ENCODE assay signal across 8 mouse cellular contexts in the genomic region with DNA sequence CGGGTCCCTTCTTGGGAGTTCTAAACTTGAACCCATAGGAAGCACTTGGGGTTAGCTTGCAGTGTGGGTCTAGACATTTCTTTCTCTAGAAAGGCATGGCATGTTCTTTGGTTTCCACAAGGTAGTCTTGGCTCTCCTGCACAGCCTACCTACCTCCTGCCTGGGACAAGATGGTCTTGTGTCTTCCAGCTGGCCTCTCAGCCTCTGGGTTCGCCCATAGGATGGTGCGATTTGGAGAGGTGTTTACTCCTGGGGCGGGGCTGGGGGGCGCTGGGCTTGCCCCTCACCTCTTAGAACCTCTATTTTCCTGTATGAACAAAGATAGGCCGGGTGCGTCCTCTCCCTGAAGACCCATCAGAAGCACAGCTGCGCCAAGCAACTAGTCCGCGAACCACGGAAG. TPM values are rescaled to one million over a fixed set of nuclear protein-coding genes. Genes with fewer than 3 reads are reported as not detected.
A peak's percentile ranks its signal among the peaks of the same experiment; 100 is the strongest.
DNase-seq lines count a peak whose midpoint lies in the region; ATAC-seq lines count a peak whose summit lies in the region.
"Had no signal": no experiment of that assay in that cellular context is flagged by ENCODE, and none has a peak within 500 bp of the region (broad histone marks: within the 10 kb centered on the region; RNA-seq: fewer than 3 reads in every experiment).

No protein-coding gene starts in this region.

- no peaks in the 10 kb centered on the region for H3K9me3 ChIP-seq in lung, embryonic 15.5 days
- H3K9me3 ChIP-seq in forebrain, embryonic 13.5 days (replicated peaks): no peaks in the 10 kb centered on the region
- no peaks in the 10 kb centered on the region for H3K9me3 ChIP-seq in limb, embryonic 13.5 days
- H3K9me3 ChIP-seq in stomach, embryonic 15.5 days: no peaks in the 10 kb centered on the region

- H3K27ac ChIP-seq in lung, embryonic 15.5 days: no peak overlapping the region
- no peak overlapping the region for H3K27ac ChIP-seq in forebrain, embryonic 13.5 days
- no peak overlapping the region for H3K27ac ChIP-seq in limb, embryonic 13.5 days
- H3K27ac ChIP-seq in stomach, embryonic 15.5 days: no peak overlapping the region

- WGBS in lung, embryonic 15.5 days: 12% methylated on average over 11 of the region's 11 CpGs
- 18% methylated on average over 11 of the region's 11 CpGs for WGBS in forebrain, embryonic 13.5 days
- WGBS in limb, embryonic 13.5 days: 15% methylated on average over 11 of the region's 11 CpGs
- WGBS in stomach, embryonic 15.5 days: 15% methylated on average over 11 of the region's 11 CpGs

- no peak for ATAC-seq in lung, embryonic 15.5 days (ENCODE audit: borderline replicate concordance, extremely low read depth, low FRiP score, low TSS enrichment)
- peak; percentile 8; the same call in 1 of the 2 replicates for ATAC-seq in forebrain, embryonic 13.5 days
- no peak for ATAC-seq in limb, embryonic 13.5 days (ENCODE audit: low FRiP score, low read depth)
- no peak for ATAC-seq in stomach, embryonic 15.5 days (ENCODE audit: insufficient read depth, low FRiP score, low read depth)

- peak overlapping the region; percentile 50 for H3K4me3 ChIP-seq in lung, embryonic 15.5 days
- H3K4me3 ChIP-seq in forebrain, embryonic 13.5 days: peak overlapping the region; percentile 40
- H3K4me3 ChIP-seq in limb, embryonic 13.5 days: peak overlapping the region; percentile 47
- H3K4me3 ChIP-seq in stomach, embryonic 15.5 days (replicated peaks): peak overlapping the region; percentile 53

- H3K9ac ChIP-seq in lung, embryonic 15.5 days: peak overlapping the region; percentile 42
- H3K9ac ChIP-seq in forebrain, embryonic 13.5 days: peak overlapping the region; percentile 47
- H3K9ac ChIP-seq in limb, embryonic 13.5 days: peak overlapping the region; percentile 53
- peak overlapping the region; percentile 29 for H3K9ac ChIP-seq in stomach, embryonic 15.5 days

- H3K36me3 ChIP-seq in lung, embryonic 15.5 days: no peaks in the 10 kb centered on the region
- H3K36me3 ChIP-seq in forebrain, embryonic 13.5 days (ENCODE audit: poor library complexity, severe bottlenecking): no peaks in the 10 kb centered on the region
- no peaks in the 10 kb centered on the region for H3K36me3 ChIP-seq in limb, embryonic 13.5 days
- no peaks in the 10 kb centered on the region for H3K36me3 ChIP-seq in stomach, embryonic 15.5 days

- H3K4me2 ChIP-seq in lung, embryonic 15.5 days: peak overlapping the region; percentile 74
- H3K4me2 ChIP-seq in forebrain, embryonic 13.5 days: peak overlapping the region; percentile 63
- H3K4me2 ChIP-seq in limb, embryonic 13.5 days (replicated peaks): peak overlapping the region; percentile 70
- H3K4me2 ChIP-seq in stomach, embryonic 15.5 days: peak overlapping the region; percentile 78

- no peak for DNase-seq in lung, postnatal 25 days (ENCODE audit: low spot score)
- DNase-seq in adrenal gland, postnatal 4 days (ENCODE audit: low spot score in 2 of 2): no peak
- no peak for DNase-seq in urinary bladder, postnatal 10 days (ENCODE audit: low spot score)

- no peaks in the 10 kb centered on the region for H3K27me3 ChIP-seq in lung, embryonic 15.5 days
- peaks cover 8% of the 10 kb centered on the region; the same call in 1 of the 2 replicates for H3K27me3 ChIP-seq in forebrain, embryonic 13.5 days
- H3K27me3 ChIP-seq in limb, embryonic 13.5 days: peaks cover 23% of the 10 kb centered on the region
- no peaks in the 10 kb centered on the region for H3K27me3 ChIP-seq in stomach, embryonic 15.5 days (replicated peaks)

- H3K4me1 ChIP-seq in lung, embryonic 15.5 days: peaks cover 8% of the 10 kb centered on the region; the same call in 1 of the 2 replicates
- H3K4me1 ChIP-seq in forebrain, embryonic 13.5 days: peaks cover 9% of the 10 kb centered on the region
- H3K4me1 ChIP-seq in limb, embryonic 13.5 days: 0 out of 2 replicates have a peak, but pooled peaks cover 11% of the 10 kb centered on the region
- H3K4me1 ChIP-seq in stomach, embryonic 15.5 days: peaks cover 10% of the 10 kb centered on the region; the same call in 1 of the 2 replicates

RNA-seq across cellular contexts. Expression of a gene that starts 38.8 kb away (rescaled TPM):
- polyA plus RNA-seq in lung, embryonic 15.5 days (2015; fragmentation: Nextera tagmentation; extraction: Ambion mirVana): 75.5 and 79.7 TPM in 2 replicates
- polyA plus RNA-seq in forebrain, embryonic 13.5 days (2015; fragmentation: Nextera tagmentation; extraction: Ambion mirVana): 66.3 and 68.5 TPM in 2 replicates
- polyA plus RNA-seq in limb, embryonic 13.5 days (2015; fragmentation: Nextera tagmentation; extraction: Ambion mirVana): 93.2 and 98.0 TPM in 2 replicates
- 62.2 and 65.4 TPM in 2 replicates for polyA plus RNA-seq in stomach, embryonic 15.5 days (2015; fragmentation: Nextera tagmentation; extraction: Ambion mirVana)
- total RNA-seq in adrenal gland, postnatal 4 days (2021): 10 to 100 TPM; 54.5 to 59.6 TPM

RNA-seq across cellular contexts. Expression of a gene that starts 57.4 kb away (rescaled TPM):
- not detected in 2 replicates for polyA plus RNA-seq in lung, embryonic 15.5 days (2015; fragmentation: Nextera tagmentation; extraction: Ambion mirVana)
- polyA plus RNA-seq in forebrain, embryonic 13.5 days (2015; fragmentation: Nextera tagmentation; extraction: Ambion mirVana): not detected in 2 replicates
- polyA plus RNA-seq in limb, embryonic 13.5 days (2015; fragmentation: Nextera tagmentation; extraction: Ambion mirVana): 0.10 TPM in 1 of 2 replicates, not detected in the other
- polyA plus RNA-seq in stomach, embryonic 15.5 days (2015; fragmentation: Nextera tagmentation; extraction: Ambion mirVana): not detected in 2 replicates
- 1 to 10 TPM; 3.6 to 5.1 TPM for total RNA-seq in adrenal gland, postnatal 4 days (2021)
- polyA plus RNA-seq: thymus, postnatal 0 days had no signal
